Mouse (Mus musculus): Measurements from ENCODE around the gene Gm20388.

Gene Gm20388

GRCm38 (mm10) chr8:121023003-121023402 is 1112.4 kb downstream of the Gm20388 start:
- no peak for DNase-seq (ENCODE audit: low spot score)

- DNase-seq (ENCODE audit: low spot score), result no peak
Measured at GRCm38 (mm10) chr8:121023736-121024135, 1113.1 kb downstream of the Gm20388 start.

- no peak for DNase-seq (ENCODE audit: low spot score)
Measured at GRCm38 (mm10) chr8:121025486-121025885, 1114.8 kb downstream of the Gm20388 start.

GRCm38 (mm10) chr8:121027787-121028186 is 1117.1 kb downstream of the Gm20388 start:
- peak; percentile 19 for DNase-seq (ENCODE audit: low spot score)

- no peak for DNase-seq (ENCODE audit: low spot score)
Measured at GRCm38 (mm10) chr8:121029076-121029475, 1118.4 kb downstream of the Gm20388 start.

- no peak for DNase-seq (ENCODE audit: low spot score)
Measured at GRCm38 (mm10) chr8:121030496-121031040, 1119.9 kb downstream of the Gm20388 start.

- DNase-seq (ENCODE audit: low spot score), result no peak
Measured at GRCm38 (mm10) chr8:121033299-121034013, 1122.8 kb downstream of the Gm20388 start.

GRCm38 (mm10) chr8:121035611-121036010 is 1125.0 kb downstream of the Gm20388 start:
- DNase-seq (ENCODE audit: low spot score), result no peak

- no peak for DNase-seq (ENCODE audit: low spot score)
Measured at GRCm38 (mm10) chr8:121043719-121044440, 1133.2 kb downstream of the Gm20388 start.

- no peak for DNase-seq (ENCODE audit: low spot score)
Measured at GRCm38 (mm10) chr8:121047441-121047840, 1136.8 kb downstream of the Gm20388 start.

GRCm38 (mm10) chr8:121058081-121058480 is 1147.4 kb downstream of the Gm20388 start:
- DNase-seq (ENCODE audit: low spot score), result no peak

GRCm38 (mm10) chr8:121059098-121059497 is 1148.5 kb downstream of the Gm20388 start:
- DNase-seq (ENCODE audit: low spot score), result no peak

GRCm38 (mm10) chr8:121062521-121062920 is 1151.9 kb downstream of the Gm20388 start:
- no peak for DNase-seq (ENCODE audit: low spot score)

GRCm38 (mm10) chr8:121063649-121064048 is 1153.0 kb downstream of the Gm20388 start:
- DNase-seq (ENCODE audit: low spot score), result no peak

GRCm38 (mm10) chr8:121071454-121071853 is 1160.8 kb downstream of the Gm20388 start:
- DNase-seq (ENCODE audit: low spot score), result no peak

- no peak for DNase-seq (ENCODE audit: low spot score)
Measured at GRCm38 (mm10) chr8:121072406-121073130, 1161.9 kb downstream of the Gm20388 start.

- no peak for DNase-seq (ENCODE audit: low spot score)
Measured at GRCm38 (mm10) chr8:121073174-121074107, 1162.8 kb downstream of the Gm20388 start.

GRCm38 (mm10) chr8:121074108-121074847 is 1163.6 kb downstream of the Gm20388 start:
- no peak for DNase-seq (ENCODE audit: low spot score)

GRCm38 (mm10) chr8:121074848-121075145 is 1164.2 kb downstream of the Gm20388 start:
- DNase-seq (ENCODE audit: low spot score), result no peak

- no peak for DNase-seq (ENCODE audit: low spot score)
Measured at GRCm38 (mm10) chr8:121075936-121076335, 1165.3 kb downstream of the Gm20388 start.

GRCm38 (mm10) chr8:121076555-121076954 is 1165.9 kb downstream of the Gm20388 start:
- no peak for DNase-seq (ENCODE audit: low spot score)

Measured in urinary bladder, postnatal 25 days (tissue).